Mouse (Mus musculus): ENCODE results near the gene Adcy7. TPM values are rescaled to one million over a fixed set of nuclear protein-coding genes. Genes with fewer than 3 reads are reported as not detected.

The Adcy7 gene
- polyA plus RNA-seq, 1 experiment from 2014 or later = 2.3 TPM

GRCm38 (mm10) chr8:88361708-88362428 lies 89.7 kb downstream of the Adcy7 start, which contains the start of gene Brd7:
TSS of gene Brd7 (minus strand) at chr8:88362194.
- H3K9ac ChIP-seq (ENCODE audit: low read length) = peak within 1 kb of the TSS; percentile 96
- H3K4me3 ChIP-seq (ENCODE audit: low read depth, low read length) = peak within 1 kb of the TSS; percentile 91
- under 1% methylated on average over 89 of the region's 91 CpGs for WGBS
- 0 out of 2 replicates have a peak, but pooled peaks cover 4% of the 10 kb centered on the region for H3K4me1 ChIP-seq (ENCODE audit: control insufficient read depth, insufficient read depth, low read length)
- peak within 1 kb of the TSS; percentile 90 for H3K27ac ChIP-seq (replicated peaks; ENCODE audit: low read depth, low read length)
- peak; percentile 86 for ATAC-seq (ENCODE audit: insufficient number of reproducible peaks, low FRiP score, low TSS enrichment, low read depth)
- H3K9me3 ChIP-seq (ENCODE audit: control insufficient read depth, low read length) = no peaks in the 10 kb centered on the region
- peaks cover 13% of the 10 kb centered on the region for H3K36me3 ChIP-seq (ENCODE audit: control insufficient read depth, insufficient read depth, low read length)
- H3K27me3 ChIP-seq (ENCODE audit: control insufficient read depth, insufficient read depth, low read length) = no peaks in the 10 kb centered on the region
- peak within 1 kb of the TSS; percentile 86 for H3K4me2 ChIP-seq (ENCODE audit: low read depth, severe bottlenecking)
- DNase-seq (ENCODE audit: low spot score) = peak; percentile 93

GRCm38 (mm10) chr8:88362446-88363150 lies 90.4 kb downstream of the Adcy7 start:
- H3K27me3 ChIP-seq (ENCODE audit: control insufficient read depth, insufficient read depth, low read length) = no peaks in the 10 kb centered on the region
- ATAC-seq (ENCODE audit: insufficient number of reproducible peaks, low FRiP score, low TSS enrichment, low read depth) (no peak), DNase-seq (ENCODE audit: low spot score) (no peak)
- WGBS = 43% methylated on average over 11 of the region's 11 CpGs
- no peak overlapping the region for H3K27ac ChIP-seq (replicated peaks; ENCODE audit: low read depth, low read length)
- H3K4me2 ChIP-seq (ENCODE audit: low read depth, severe bottlenecking) = peak overlapping the region; percentile 86; the same call in 1 of the 2 replicates
- peak overlapping the region; percentile 91 for H3K4me3 ChIP-seq (ENCODE audit: low read depth, low read length)
- H3K36me3 ChIP-seq (ENCODE audit: control insufficient read depth, insufficient read depth, low read length) = peaks cover 13% of the 10 kb centered on the region
- H3K9me3 ChIP-seq (ENCODE audit: control insufficient read depth, low read length) = no peaks in the 10 kb centered on the region
- peak overlapping the region; percentile 96; the same call in 1 of the 2 replicates for H3K9ac ChIP-seq (ENCODE audit: low read length)
- 0 out of 2 replicates have a peak, but pooled peaks cover 4% of the 10 kb centered on the region for H3K4me1 ChIP-seq (ENCODE audit: control insufficient read depth, insufficient read depth, low read length)

GRCm38 (mm10) chr8:88369221-88369620 lies 97.0 kb downstream of the Adcy7 start:
- no peaks in the 10 kb centered on the region for H3K9me3 ChIP-seq (ENCODE audit: control insufficient read depth, low read length)
- H3K27me3 ChIP-seq (ENCODE audit: control insufficient read depth, insufficient read depth, low read length) = no peaks in the 10 kb centered on the region
- DNase-seq (ENCODE audit: low spot score) (peak; percentile 67), ATAC-seq (ENCODE audit: insufficient number of reproducible peaks, low FRiP score, low TSS enrichment, low read depth) (no peak)
- no peaks in the 10 kb centered on the region for H3K36me3 ChIP-seq (ENCODE audit: control insufficient read depth, insufficient read depth, low read length)
- 16% methylated on average over 6 of the region's 6 CpGs for WGBS
- no peak overlapping the region for H3K27ac ChIP-seq (replicated peaks; ENCODE audit: low read depth, low read length)
- no peak overlapping the region for H3K9ac ChIP-seq (ENCODE audit: low read length)
- H3K4me3 ChIP-seq (ENCODE audit: low read depth, low read length) = no peak overlapping the region
- no peaks in the 10 kb centered on the region for H3K4me1 ChIP-seq (ENCODE audit: control insufficient read depth, insufficient read depth, low read length)
- no peak overlapping the region for H3K4me2 ChIP-seq (ENCODE audit: low read depth, severe bottlenecking)

GRCm38 (mm10) chr8:88369805-88370204 lies 97.6 kb downstream of the Adcy7 start:
- ATAC-seq (ENCODE audit: insufficient number of reproducible peaks, low FRiP score, low TSS enrichment, low read depth) = no peak
- Histone ChIP-seq H3K9me3 (ENCODE audit: control insufficient read depth, low read length) (no peaks in the 10 kb centered on the region), H3K4me1 (ENCODE audit: control insufficient read depth, insufficient read depth, low read length) (no peaks in the 10 kb centered on the region), H3K4me3 (ENCODE audit: low read depth, low read length) (no peak overlapping the region), H3K27ac (replicated peaks; ENCODE audit: low read depth, low read length) (no peak overlapping the region), H3K27me3 (ENCODE audit: control insufficient read depth, insufficient read depth, low read length) (no peaks in the 10 kb centered on the region), H3K36me3 (ENCODE audit: control insufficient read depth, insufficient read depth, low read length) (no peaks in the 10 kb centered on the region), H3K9ac (ENCODE audit: low read length) (no peak overlapping the region), H3K4me2 (ENCODE audit: low read depth, severe bottlenecking) (no peak overlapping the region)
- DNase-seq (ENCODE audit: low spot score) = no peak
- 64% methylated on average over 3 of the region's 3 CpGs for WGBS

GRCm38 (mm10) chr8:88371522-88371921 lies 99.3 kb downstream of the Adcy7 start:
- no peak for ATAC-seq (ENCODE audit: insufficient number of reproducible peaks, low FRiP score, low TSS enrichment, low read depth)
- no peak overlapping the region for H3K4me2 ChIP-seq (ENCODE audit: low read depth, severe bottlenecking)
- WGBS = 84% methylated on average over 2 of the region's 2 CpGs

GRCm38 (mm10) chr8:88376836-88377582 lies 104.8 kb downstream of the Adcy7 start:
- Histone ChIP-seq H3K27me3 (ENCODE audit: control insufficient read depth, insufficient read depth, low read length) (no peaks in the 10 kb centered on the region), H3K27ac (replicated peaks; ENCODE audit: low read depth, low read length) (no peak overlapping the region)
- DNase-seq (ENCODE audit: low spot score) = peak; percentile 56

More at GRCm38 (mm10) chr8:88371522-88371921, 99.3 kb downstream of the Adcy7 start:
- Histone ChIP-seq H3K9me3 (ENCODE audit: control insufficient read depth, low read length) (no peaks in the 10 kb centered on the region), H3K4me1 (ENCODE audit: control insufficient read depth, insufficient read depth, low read length) (no peaks in the 10 kb centered on the region), H3K36me3 (ENCODE audit: control insufficient read depth, insufficient read depth, low read length) (no peaks in the 10 kb centered on the region), H3K4me3 (ENCODE audit: low read depth, low read length) (no peak overlapping the region), H3K27me3 (ENCODE audit: control insufficient read depth, insufficient read depth, low read length) (no peaks in the 10 kb centered on the region), H3K27ac (replicated peaks; ENCODE audit: low read depth, low read length) (no peak overlapping the region), H3K9ac (ENCODE audit: low read length) (no peak overlapping the region)
- DNase-seq (ENCODE audit: low spot score) = no peak

More at GRCm38 (mm10) chr8:88376836-88377582, 104.8 kb downstream of the Adcy7 start:
- no peak for ATAC-seq (ENCODE audit: insufficient number of reproducible peaks, low FRiP score, low TSS enrichment, low read depth)
- Histone ChIP-seq H3K4me1 (ENCODE audit: control insufficient read depth, insufficient read depth, low read length) (peaks cover 8% of the 10 kb centered on the region), H3K36me3 (ENCODE audit: control insufficient read depth, insufficient read depth, low read length) (no peaks in the 10 kb centered on the region), H3K4me2 (ENCODE audit: low read depth, severe bottlenecking) (no peak overlapping the region), H3K9ac (ENCODE audit: low read length) (no peak overlapping the region), H3K4me3 (ENCODE audit: low read depth, low read length) (no peak overlapping the region), H3K9me3 (ENCODE audit: control insufficient read depth, low read length) (no peaks in the 10 kb centered on the region)
- WGBS = 35% methylated on average over 19 of the region's 19 CpGs

Other genes starting within 250 kb of the Adcy7 start
- gene Cnep1r1, start 153.6 kb upstream of the Adcy7 start, polyA plus RNA-seq (2014; fragmentation: Nextera tagmentation; extraction: Ambion mirVana) = 30.8 and 41.9 TPM in 2 replicates
- 51.8 and 58.8 TPM in 2 replicates for gene Heatr3, start 134.5 kb upstream of the Adcy7 start, polyA plus RNA-seq (2014; fragmentation: Nextera tagmentation; extraction: Ambion mirVana)
- gene Tent4b, start 73.2 kb upstream of the Adcy7 start, polyA plus RNA-seq (2014; fragmentation: Nextera tagmentation; extraction: Ambion mirVana) = 11.9 and 13.3 TPM in 2 replicates
- gene Brd7, start 89.8 kb downstream of the Adcy7 start, polyA plus RNA-seq (2014; fragmentation: Nextera tagmentation; extraction: Ambion mirVana) = 108 and 112 TPM in 2 replicates
- gene Nkd1, start 249.0 kb downstream of the Adcy7 start, polyA plus RNA-seq (2014; fragmentation: Nextera tagmentation; extraction: Ambion mirVana) = 47.6 and 52.8 TPM in 2 replicates

All from limb, embryonic 11.5 days (tissue).